Mouse (Mus musculus) ovary, adult 2 months (tissue): ENCODE measurements around the gene Cyp8b1. TPM values are rescaled to one million over a fixed set of nuclear protein-coding genes. Genes with fewer than 3 reads are reported as not detected.

Experiments used
- polyA plus RNA-seq: library from polyadenylated mRNA; depleted of rRNA; stranded (reverse); fragments of >200 nt; gene quantifications from 2 replicates; pipeline ENCODE4 v1.2.3, GENCODE M21; 2012; rRNA removed

Cyp8b1 gene
- polyA plus RNA-seq: 0.36 and 0.40 TPM in 2 replicates

GRCm38 (mm10) chr9:121916102-121916501, at the start of gene Cyp8b1:
Cyp8b1 (minus strand) TSS chr9:121916305.

DNA sequence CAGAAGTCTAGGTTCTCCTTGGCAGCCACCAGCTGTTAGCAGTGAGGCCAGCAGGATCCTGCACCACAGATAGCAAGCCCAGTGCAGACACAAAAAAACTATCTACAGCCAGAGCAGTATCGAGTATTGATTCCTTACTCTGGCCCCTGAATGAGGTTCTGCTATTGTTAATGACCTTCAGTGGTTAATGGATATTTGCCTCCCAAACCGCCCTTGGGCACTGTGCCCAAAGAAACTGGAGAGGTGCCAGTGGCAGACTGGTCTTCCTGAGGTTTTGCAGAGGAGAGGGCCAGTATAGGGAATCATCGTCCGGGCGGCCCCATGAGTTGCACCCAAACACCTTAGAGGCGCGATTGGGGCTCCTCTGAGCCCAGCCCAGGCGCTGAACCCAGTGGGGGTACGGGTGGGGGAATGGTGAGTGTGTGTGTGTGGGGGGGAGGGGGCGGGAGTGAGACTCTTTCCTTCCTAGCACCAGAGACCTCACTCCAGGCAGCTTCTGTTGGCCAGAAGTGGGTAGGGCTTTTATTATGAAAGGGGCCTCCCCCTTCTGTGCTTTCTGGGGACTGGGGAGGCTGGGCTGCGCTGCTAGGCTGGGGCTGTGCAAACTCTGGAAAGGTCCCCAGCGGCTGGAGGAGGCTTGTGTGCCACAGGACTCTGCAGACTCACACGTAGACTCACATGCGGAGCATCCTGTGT, 34.5 kb upstream of the Cyp8b1 start, which contains the start of gene Fam198a:
Gene Fam198a, plus strand, starts transcription at position 571 of the 696 bp plus-strand sequence.

DNA sequence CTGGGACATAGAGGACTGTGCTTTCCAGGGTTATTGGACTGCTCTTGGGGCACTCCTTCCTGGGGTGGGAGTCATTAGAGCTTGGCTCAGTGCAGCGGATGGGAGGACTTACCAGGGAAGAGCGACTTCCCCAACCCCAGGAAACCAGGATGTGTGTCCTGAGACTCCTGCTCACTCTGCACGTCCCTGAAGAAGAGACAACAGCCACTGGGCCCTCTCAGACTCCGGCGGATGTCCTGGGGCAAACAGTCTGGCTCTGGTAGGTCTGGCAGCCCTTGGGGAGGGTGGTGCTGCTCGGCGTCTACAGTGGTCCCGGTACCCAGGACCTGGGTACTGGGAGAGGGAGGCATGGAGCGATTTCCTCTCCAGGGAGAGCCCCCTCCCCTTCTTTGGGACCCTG, 17.9 kb downstream of the Cyp8b1 start, which contains the start of gene Ackr2:
Gene Ackr2, plus strand, starts transcription at position 111 of the 400 bp plus-strand sequence.

Other genes starting within 250 kb of the Cyp8b1 start
- gene Sec22c, start 210.8 kb downstream of the Cyp8b1 start, polyA plus RNA-seq: 7.4 and 11.1 TPM in 2 replicates
- gene Ss18l2, start 206.0 kb downstream of the Cyp8b1 start, polyA plus RNA-seq: 10.7 and 14.3 TPM in 2 replicates
- 46.0 and 59.0 TPM in 2 replicates for gene Nktr, start 197.1 kb downstream of the Cyp8b1 start, polyA plus RNA-seq
- gene Zfp651, start 157.0 kb downstream of the Cyp8b1 start, polyA plus RNA-seq: 72.1 and 78.1 TPM in 2 replicates
- 0.87 and 0.97 TPM in 2 replicates for gene Klhl40, start 138.7 kb downstream of the Cyp8b1 start, polyA plus RNA-seq
- 5.1 and 5.4 TPM in 2 replicates for gene Hhatl, start 123.8 kb downstream of the Cyp8b1 start, polyA plus RNA-seq
- gene Ccdc13, start 76.8 kb downstream of the Cyp8b1 start, polyA plus RNA-seq: 3.8 and 4.0 TPM in 2 replicates
- 11.7 and 13.6 TPM in 2 replicates for gene Higd1a, start 57.9 kb downstream of the Cyp8b1 start, polyA plus RNA-seq
- 2.6 and 2.7 TPM in 2 replicates for gene Ackr2, start 17.9 kb downstream of the Cyp8b1 start, polyA plus RNA-seq
- 9.3 and 9.7 TPM in 2 replicates for gene Fam198a, start 34.7 kb upstream of the Cyp8b1 start, polyA plus RNA-seq
- gene Pomgnt2, start 80.8 kb upstream of the Cyp8b1 start, polyA plus RNA-seq: 41.0 and 47.8 TPM in 2 replicates
- gene Snrk, start 201.0 kb upstream of the Cyp8b1 start, polyA plus RNA-seq: 61.7 and 72.4 TPM in 2 replicates